Mouse (Mus musculus) embryonic facial prominence, embryonic 13.5 days (tissue): ENCODE results near the gene Vmn1r32. TPM values are rescaled to one million over a fixed set of nuclear protein-coding genes. Genes with fewer than 3 reads are reported as not detected.

Source experiments
- ATAC-seq: fragments of 200-750 bp; cut with Nextera tagmentation; 2 replicates; pipeline ENCODE4 v1.8.0; 2017; ENCODE audit warnings: low read depth; ENCODE audit not compliant: insufficient number of reproducible peaks, insufficient read depth, low FRiP score, low TSS enrichment
- H3K27ac ChIP-seq: fragments of 300-500 bp; sonication (generic); 2 replicates; pipeline ENCODE4 v1.5.1; 2015; ENCODE audit warnings: moderate library complexity, mild to moderate bottlenecking, inconsistent platforms
- H3K27me3 ChIP-seq: fragments of 300-500 bp; sonication (generic); 2 replicates; pipeline ENCODE4 v1.6.1; 2015; ENCODE audit warnings: mild to moderate bottlenecking, inconsistent platforms
- H3K36me3 ChIP-seq: fragments of 300-500 bp; sonication (generic); 2 replicates; pipeline ENCODE4 v1.6.1; 2015; ENCODE audit warnings: mild to moderate bottlenecking, inconsistent platforms
- H3K4me1 ChIP-seq: fragments of 300-500 bp; sonication (generic); 2 replicates; pipeline ENCODE4 v1.6.1; 2015; ENCODE audit warnings: inconsistent platforms
- H3K4me2 ChIP-seq: fragments of 300-500 bp; sonication (generic); 2 replicates; pipeline ENCODE4 v1.6.1; 2015; ENCODE audit warnings: moderate library complexity, mild to moderate bottlenecking, inconsistent platforms
- H3K4me3 ChIP-seq: fragments of 300-500 bp; sonication (generic); 2 replicates; pipeline ENCODE4 v1.5.1; 2015; ENCODE audit warnings: mild to moderate bottlenecking, inconsistent platforms
- H3K9ac ChIP-seq: fragments of 300-500 bp; sonication (generic); 2 replicates; pipeline ENCODE4 v1.6.1; 2015; ENCODE audit warnings: mild to moderate bottlenecking, inconsistent platforms
- H3K9me3 ChIP-seq: fragments of 300-500 bp; sonication (generic); 2 replicates; pipeline ENCODE4 v1.6.1; 2016; ENCODE audit warnings: inconsistent platforms
- WGBS: fragments of 180-500 bp; shearing (Covaris S2); methylation state at CpG from one replicate; pipeline ENCODE4 v1.1.7; 2015; ENCODE audit warnings: mixed read lengths; 5-methylcytosine and 5-hydroxymethylcytosine counted together
- polyA plus RNA-seq: library from polyadenylated mRNA; unstranded; fragments of >200 nt; fragmentation: Nextera tagmentation; extraction: Ambion mirVana; gene quantifications from 2 replicates; pipeline ENCODE4 v1.2.1, GENCODE M21; 2015

Vmn1r32 gene
- 0.17 TPM in 1 of 2 replicates, not detected in the other for polyA plus RNA-seq

DNA sequence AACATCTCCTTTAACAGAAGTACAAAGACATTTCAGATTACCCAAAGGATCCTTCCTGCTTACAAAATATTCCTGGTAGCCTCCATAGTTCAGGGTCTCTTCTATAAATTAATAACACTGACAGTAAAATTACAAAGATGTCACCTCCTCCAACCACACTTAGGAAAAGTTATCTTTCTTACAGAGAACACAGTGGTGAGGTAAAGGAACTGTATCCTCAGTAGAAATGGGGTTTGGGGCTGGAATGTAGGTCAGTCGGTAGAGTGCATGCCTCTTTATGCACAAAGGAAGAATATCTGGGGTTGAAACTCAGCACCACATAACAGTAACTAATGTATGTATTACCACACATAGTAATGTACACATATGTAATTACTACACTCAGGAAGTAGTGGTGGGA is at the start of gene Vmn1r32:
TSS of gene Vmn1r32 (minus strand) at position 101 of the 400 bp plus-strand sequence.
- no peak within 1 kb of the TSS for H3K4me3 ChIP-seq
- H3K4me1 ChIP-seq, result no peaks in the 10 kb centered on the region
- H3K9ac ChIP-seq, result no peak within 1 kb of the TSS
- no peaks in the 10 kb centered on the region for H3K9me3 ChIP-seq
- no peak for ATAC-seq
- no peaks in the 10 kb centered on the region for H3K27me3 ChIP-seq
- H3K36me3 ChIP-seq, result no peaks in the 10 kb centered on the region
- no peak within 1 kb of the TSS for H3K4me2 ChIP-seq
- WGBS, result 62% methylated on average over 1 of the region's 1 CpGs
- H3K27ac ChIP-seq, result no peak within 1 kb of the TSS

DNA sequence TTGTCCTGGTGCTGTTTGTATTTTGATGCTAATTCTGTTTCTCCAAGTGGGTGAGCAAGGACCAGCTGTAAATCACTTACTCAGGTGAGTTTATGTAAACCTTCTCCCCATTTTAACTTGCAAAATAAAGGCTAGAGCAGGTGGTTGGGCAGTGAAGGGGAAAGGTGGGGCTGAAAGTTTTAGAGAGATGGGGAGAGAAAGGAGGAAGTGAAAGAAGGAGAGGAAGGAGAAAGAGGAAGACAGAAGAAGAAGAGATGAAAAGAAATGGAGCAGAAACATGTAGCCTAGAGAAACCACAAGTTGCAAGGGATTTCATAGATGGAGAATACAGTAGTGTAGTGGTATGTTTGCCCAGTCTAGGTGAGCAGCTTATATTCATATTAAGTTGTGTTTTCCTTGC is 35.9 kb upstream of the Vmn1r32 start:
- H3K27me3 ChIP-seq, result no peaks in the 10 kb centered on the region

GRCm38 (mm10) chr6:66535966-66536365 is 23.9 kb downstream of the Vmn1r32 start:
- Histone ChIP-seq H3K9ac (peak overlapping the region; percentile 83), H3K27ac (peak overlapping the region; percentile 92; the same call in 1 of the 2 replicates), H3K4me3 (peak overlapping the region; percentile 78), H3K4me2 (peak overlapping the region; percentile 74), H3K4me1 (peaks cover 11% of the 10 kb centered on the region), H3K9me3 (no peaks in the 10 kb centered on the region), H3K27me3 (no peaks in the 10 kb centered on the region), H3K36me3 (peaks cover 17% of the 10 kb centered on the region)
- WGBS, result 12% methylated on average over 7 of the region's 7 CpGs
- no peak for ATAC-seq

More for the DNA sequence above, 35.9 kb upstream of the Vmn1r32 start:
- Histone ChIP-seq H3K4me1 (no peaks in the 10 kb centered on the region), H3K9me3 (no peaks in the 10 kb centered on the region), H3K4me3 (no peak overlapping the region), H3K9ac (no peak overlapping the region), H3K36me3 (no peaks in the 10 kb centered on the region), H3K27ac (no peak overlapping the region), H3K4me2 (no peak overlapping the region)
- no peak for ATAC-seq

DNA sequence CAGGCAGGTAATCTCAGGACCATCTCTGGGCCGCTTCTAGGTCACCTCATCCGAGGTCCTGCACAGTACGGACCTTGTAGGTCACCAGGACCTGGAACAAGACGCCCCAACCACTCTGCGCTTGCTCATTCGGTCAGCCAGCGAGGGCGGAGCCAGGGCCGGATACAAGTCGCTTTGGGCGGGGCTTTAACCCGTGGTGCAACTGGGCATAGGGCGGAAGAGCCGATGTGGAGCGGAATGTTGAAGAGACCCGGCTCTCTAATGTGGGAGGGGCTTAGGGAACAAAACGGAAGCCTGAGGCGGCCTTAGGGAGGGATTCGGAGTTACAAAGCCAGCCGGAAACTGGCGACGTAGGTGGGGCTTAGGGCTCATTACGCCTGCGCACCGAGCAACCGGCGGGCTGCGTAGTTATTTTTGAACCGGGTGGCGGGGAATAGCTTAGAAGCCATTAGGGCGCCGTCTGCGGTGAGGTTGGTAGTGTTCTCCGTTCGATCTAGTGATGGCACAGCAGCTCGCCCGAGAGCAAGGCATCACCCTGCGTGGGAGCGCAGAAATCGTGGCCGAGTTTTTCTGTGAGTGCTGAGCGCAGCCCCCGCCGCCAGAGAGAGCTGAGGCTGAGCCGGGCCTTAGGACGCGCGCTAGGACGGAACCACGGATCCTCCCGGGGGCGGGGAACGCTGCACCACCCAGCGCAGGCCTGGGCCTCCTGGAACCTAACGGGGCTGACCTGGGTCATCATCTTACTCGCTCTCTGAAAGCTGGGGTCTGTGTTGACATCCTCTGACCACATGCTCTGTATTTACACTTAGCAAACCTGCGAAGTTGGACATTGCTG is 24.7 kb downstream of the Vmn1r32 start, which contains the start of gene Mad2l1:
TSS of gene Mad2l1 (plus strand) at position 363 of the 835 bp plus-strand sequence.
- peak within 1 kb of the TSS; percentile 74 for H3K4me2 ChIP-seq
- peak within 1 kb of the TSS; percentile 92 for H3K27ac ChIP-seq
- peak within 1 kb of the TSS; percentile 83 for H3K9ac ChIP-seq
- ATAC-seq, result peak; percentile 99
- H3K9me3 ChIP-seq, result no peaks in the 10 kb centered on the region
- under 1% methylated on average over 57 of the region's 57 CpGs for WGBS
- peaks cover 12% of the 10 kb centered on the region for H3K36me3 ChIP-seq
- peak within 1 kb of the TSS; percentile 78 for H3K4me3 ChIP-seq
- H3K4me1 ChIP-seq, result peaks cover 11% of the 10 kb centered on the region
- no peaks in the 10 kb centered on the region for H3K27me3 ChIP-seq

- no peak for ATAC-seq
- Histone ChIP-seq H3K36me3 (peaks cover 4% of the 10 kb centered on the region), H3K27ac (peak overlapping the region; percentile 92), H3K27me3 (no peaks in the 10 kb centered on the region), H3K4me2 (peak overlapping the region; percentile 74), H3K9me3 (no peaks in the 10 kb centered on the region), H3K4me3 (peak overlapping the region; percentile 78), H3K9ac (peak overlapping the region; percentile 83), H3K4me1 (peaks cover 11% of the 10 kb centered on the region)
- WGBS, result 79% methylated on average over 5 of the region's 5 CpGs
Observed at GRCm38 (mm10) chr6:66534366-66534941, 25.4 kb downstream of the Vmn1r32 start.

DNA sequence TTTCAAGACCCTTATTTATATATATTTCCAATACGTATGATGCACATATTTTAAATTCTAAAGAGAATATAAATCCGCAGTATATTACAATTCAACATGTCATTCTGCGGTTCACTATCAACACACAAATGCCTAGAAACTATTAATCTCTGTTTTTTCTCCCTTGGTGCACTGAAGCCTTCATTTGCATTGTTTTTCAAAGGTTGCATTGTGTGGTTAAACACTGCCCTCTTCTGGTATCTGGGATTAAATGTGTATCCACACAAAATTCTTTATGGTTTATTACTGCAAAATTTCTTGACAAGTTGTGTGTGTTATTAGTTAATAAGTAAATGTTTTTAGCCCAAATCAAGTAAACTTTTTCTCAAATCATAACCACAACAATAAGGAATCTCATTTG is 26.7 kb downstream of the Vmn1r32 start:
- no peaks in the 10 kb centered on the region for H3K27me3 ChIP-seq
- ATAC-seq, result no peak
- no peak overlapping the region for H3K4me3 ChIP-seq
- H3K4me2 ChIP-seq, result no peak overlapping the region
- H3K9ac ChIP-seq, result no peak overlapping the region
- no peaks in the 10 kb centered on the region for H3K9me3 ChIP-seq
- no peak overlapping the region for H3K27ac ChIP-seq
- peaks cover 11% of the 10 kb centered on the region for H3K4me1 ChIP-seq
- 34% methylated on average over 3 of the region's 3 CpGs for WGBS
- H3K36me3 ChIP-seq, result no peaks in the 10 kb centered on the region

- H3K4me1 ChIP-seq, result no peaks in the 10 kb centered on the region
- no peaks in the 10 kb centered on the region for H3K9me3 ChIP-seq
- WGBS, result 87% methylated on average over 10 of the region's 10 CpGs
- H3K4me3 ChIP-seq, result no peak overlapping the region
- H3K9ac ChIP-seq, result no peak overlapping the region
- ATAC-seq, result no peak
- H3K27me3 ChIP-seq, result no peaks in the 10 kb centered on the region
- H3K27ac ChIP-seq, result no peak overlapping the region
- H3K4me2 ChIP-seq, result no peak overlapping the region
- H3K36me3 ChIP-seq, result no peaks in the 10 kb centered on the region
Observed at GRCm38 (mm10) chr6:66528386-66528785, 31.5 kb downstream of the Vmn1r32 start.

- no peaks in the 10 kb centered on the region for H3K27me3 ChIP-seq
- H3K4me2 ChIP-seq, result no peak overlapping the region
- H3K4me3 ChIP-seq, result no peak overlapping the region
- H3K9me3 ChIP-seq, result no peaks in the 10 kb centered on the region
- no peaks in the 10 kb centered on the region for H3K4me1 ChIP-seq
- 87% methylated on average over 5 of the region's 5 CpGs for WGBS
- no peaks in the 10 kb centered on the region for H3K36me3 ChIP-seq
- no peak overlapping the region for H3K9ac ChIP-seq
- ATAC-seq, result no peak
- no peak overlapping the region for H3K27ac ChIP-seq
Observed at GRCm38 (mm10) chr6:66516368-66516767, 43.5 kb downstream of the Vmn1r32 start.

Other genes starting within 250 kb of the Vmn1r32 start
- 89.8 and 95.6 TPM in 2 replicates for gene Mad2l1, start 24.7 kb downstream of the Vmn1r32 start, polyA plus RNA-seq
- not detected in 2 replicates for gene Vmn1r33, start 58.2 kb upstream of the Vmn1r32 start, polyA plus RNA-seq
- not detected in 2 replicates for gene Vmn1r34, start 83.8 kb upstream of the Vmn1r32 start, polyA plus RNA-seq
- not detected in 2 replicates for gene Vmn1r35, start 125.8 kb upstream of the Vmn1r32 start, polyA plus RNA-seq
- not detected in 2 replicates for gene Vmn1r36, start 159.1 kb upstream of the Vmn1r32 start, polyA plus RNA-seq
- not detected in 2 replicates for gene Vmn1r37, start 169.3 kb upstream of the Vmn1r32 start, polyA plus RNA-seq
- not detected in 2 replicates for gene Vmn1r38, start 222.5 kb upstream of the Vmn1r32 start, polyA plus RNA-seq